Mouse (Mus musculus) heart, embryonic 15.5 days (tissue): ENCODE results near the gene Klhl2. TPM values are rescaled to one million over a fixed set of nuclear protein-coding genes. Genes with fewer than 3 reads are reported as not detected.
A peak's percentile ranks its signal among the peaks of the same experiment; 100 is the strongest.

Source experiments
- ATAC-seq: fragments of 200-750 bp; cut with Nextera tagmentation; replicated peaks from 2 replicates; pipeline ENCODE4 v1.8.0; 2017; ENCODE audit warnings: low read depth, moderate TSS enrichment; ENCODE audit not compliant: insufficient number of reproducible peaks, insufficient read depth, low FRiP score
- H3K27ac ChIP-seq: fragments of 300-500 bp; sonication (generic); 2 replicates; pipeline ENCODE4 v1.5.1; 2015; ENCODE audit warnings: mild to moderate bottlenecking, inconsistent platforms
- H3K27me3 ChIP-seq: fragments of 300-500 bp; sonication (generic); 2 replicates; pipeline ENCODE4 v1.6.1; 2015; ENCODE audit warnings: inconsistent platforms
- H3K36me3 ChIP-seq: fragments of 300-500 bp; sonication (generic); 2 replicates; pipeline ENCODE4 v1.6.1; 2015; ENCODE audit warnings: mild to moderate bottlenecking, inconsistent platforms
- H3K4me1 ChIP-seq: fragments of 300-500 bp; sonication (generic); replicated peaks from 2 replicates; pipeline ENCODE4 v1.6.1; 2015; ENCODE audit warnings: inconsistent platforms
- H3K4me2 ChIP-seq: fragments of 300-500 bp; sonication (generic); 2 replicates; pipeline ENCODE4 v1.6.1; 2015; ENCODE audit warnings: inconsistent platforms, mild to moderate bottlenecking, moderate library complexity
- H3K4me3 ChIP-seq: fragments of 300-500 bp; sonication (generic); 2 replicates; pipeline ENCODE4 v1.5.1; 2015; ENCODE audit warnings: mild to moderate bottlenecking, inconsistent platforms
- H3K9ac ChIP-seq: fragments of 300-500 bp; sonication (generic); 2 replicates; pipeline ENCODE4 v1.6.1; 2015; ENCODE audit warnings: mild to moderate bottlenecking, inconsistent platforms
- H3K9me3 ChIP-seq: fragments of 300-500 bp; sonication (generic); replicated peaks from 2 replicates; pipeline ENCODE4 v1.6.1; 2016; ENCODE audit warnings: inconsistent platforms
- WGBS: fragments of 180-500 bp; shearing (Covaris S2); methylation state at CpG from one replicate; pipeline ENCODE4 v1.1.7; 2015; ENCODE audit warnings: mixed read lengths; 5-methylcytosine and 5-hydroxymethylcytosine counted together
- polyA plus RNA-seq: library from polyadenylated mRNA; unstranded; fragments of >200 nt; fragmentation: Nextera tagmentation; extraction: Ambion mirVana; gene quantifications from 2 replicates; pipeline ENCODE4 v1.2.1, GENCODE M21; 2015

The Klhl2 gene
- 11.3 and 11.5 TPM in 2 replicates for polyA plus RNA-seq

- Histone ChIP-seq H3K36me3 (no peaks in the 10 kb centered on the region), H3K4me2 (peak within 1 kb of the TSS; percentile 94), H3K27ac (peak within 1 kb of the TSS; percentile 70), H3K4me1 (peaks cover 12% of the 10 kb centered on the region; the same call in 1 of the 2 replicates), H3K9ac (peak within 1 kb of the TSS; percentile 82), H3K4me3 (peak within 1 kb of the TSS; percentile 93), H3K9me3 (no peaks in the 10 kb centered on the region), H3K27me3 (no peaks in the 10 kb centered on the region)
- ATAC-seq: peak; percentile 95
- 1% methylated on average over 37 of the region's 68 CpGs for WGBS
These were observed at the start of gene Klhl2 for GRCm38 (mm10) chr8:64849897-64850541. Gene Klhl2 (minus strand): TSS chr8:64850017.

- Histone ChIP-seq H3K4me1 (no peaks in the 10 kb centered on the region), H3K4me2 (no peak overlapping the region), H3K4me3 (no peak overlapping the region), H3K27ac (no peak overlapping the region), H3K36me3 (no peaks in the 10 kb centered on the region), H3K9ac (no peak overlapping the region), H3K9me3 (no peaks in the 10 kb centered on the region), H3K27me3 (no peaks in the 10 kb centered on the region)
- 17% methylated on average over 4 of the region's 4 CpGs for WGBS
- no peak for ATAC-seq
These were observed 48.9 kb upstream of the Klhl2 start for GRCm38 (mm10) chr8:64898710-64899109.

GRCm38 (mm10) chr8:64896731-64897130 lies 46.9 kb upstream of the Klhl2 start:
- no peaks in the 10 kb centered on the region for H3K4me1 ChIP-seq
- no peak overlapping the region for H3K27ac ChIP-seq
- H3K4me2 ChIP-seq: no peak overlapping the region
- no peak overlapping the region for H3K9ac ChIP-seq
- no peaks in the 10 kb centered on the region for H3K27me3 ChIP-seq
- no peak for ATAC-seq
- H3K9me3 ChIP-seq: no peaks in the 10 kb centered on the region
- no peaks in the 10 kb centered on the region for H3K36me3 ChIP-seq
- H3K4me3 ChIP-seq: no peak overlapping the region
- WGBS: 74% methylated on average over 5 of the region's 5 CpGs

- Histone ChIP-seq H3K4me3 (no peak overlapping the region), H3K27ac (no peak overlapping the region), H3K4me2 (peak overlapping the region; percentile 33), H3K27me3 (no peaks in the 10 kb centered on the region), H3K9ac (no peak overlapping the region), H3K9me3 (no peaks in the 10 kb centered on the region), H3K36me3 (no peaks in the 10 kb centered on the region), H3K4me1 (peaks cover 2% of the 10 kb centered on the region; the same call in 1 of the 2 replicates)
- WGBS: 28% methylated on average over 13 of the region's 13 CpGs
- ATAC-seq: no peak
These were observed 30.9 kb upstream of the Klhl2 start for GRCm38 (mm10) chr8:64880619-64881200.

GRCm38 (mm10) chr8:64877630-64878312 lies 28.0 kb upstream of the Klhl2 start:
- Histone ChIP-seq H3K27ac (no peak overlapping the region), H3K9me3 (no peaks in the 10 kb centered on the region), H3K4me1 (peaks cover 2% of the 10 kb centered on the region; the same call in 1 of the 2 replicates), H3K4me2 (no peak overlapping the region), H3K9ac (no peak overlapping the region), H3K27me3 (no peaks in the 10 kb centered on the region), H3K4me3 (no peak overlapping the region), H3K36me3 (no peaks in the 10 kb centered on the region)
- 66% methylated on average over 22 of the region's 22 CpGs for WGBS
- no peak for ATAC-seq

- Histone ChIP-seq H3K27me3 (no peaks in the 10 kb centered on the region), H3K4me1 (peaks cover 13% of the 10 kb centered on the region), H3K9me3 (no peaks in the 10 kb centered on the region), H3K9ac (no peak overlapping the region), H3K27ac (peak overlapping the region; percentile 41), H3K4me2 (peak overlapping the region; percentile 40), H3K4me3 (peak overlapping the region; percentile 9; the same call in 1 of the 2 replicates), H3K36me3 (no peaks in the 10 kb centered on the region)
- peak; percentile 60; the same call in 1 of the 2 replicates for ATAC-seq
- 27% methylated on average over 12 of the region's 12 CpGs for WGBS
These were observed 21.8 kb upstream of the Klhl2 start for GRCm38 (mm10) chr8:64871469-64872165.

GRCm38 (mm10) chr8:64870218-64870617 lies 20.4 kb upstream of the Klhl2 start:
- Histone ChIP-seq H3K27me3 (no peaks in the 10 kb centered on the region), H3K4me2 (no peak overlapping the region), H3K4me3 (no peak overlapping the region), H3K9me3 (no peaks in the 10 kb centered on the region), H3K4me1 (peaks cover 13% of the 10 kb centered on the region), H3K36me3 (no peaks in the 10 kb centered on the region), H3K27ac (no peak overlapping the region), H3K9ac (no peak overlapping the region)
- 29% methylated on average over 2 of the region's 2 CpGs for WGBS
- ATAC-seq: no peak

- H3K4me2 ChIP-seq: peak overlapping the region; percentile 94
- H3K36me3 ChIP-seq: no peaks in the 10 kb centered on the region
- H3K27ac ChIP-seq: peak overlapping the region; percentile 70
- peak; percentile 81 for ATAC-seq
- no peaks in the 10 kb centered on the region for H3K27me3 ChIP-seq
- H3K4me3 ChIP-seq: peak overlapping the region; percentile 93
- WGBS: under 1% methylated on average over 80 of the region's 100 CpGs
- H3K9ac ChIP-seq: peak overlapping the region; percentile 82
- H3K4me1 ChIP-seq: peaks cover 17% of the 10 kb centered on the region; the same call in 1 of the 2 replicates
- H3K9me3 ChIP-seq: no peaks in the 10 kb centered on the region
These were observed 523 bp downstream of the Klhl2 start for GRCm38 (mm10) chr8:64849091-64849896.

- no peak for ATAC-seq
- Histone ChIP-seq H3K9ac (no peak overlapping the region), H3K4me3 (peak overlapping the region; percentile 93), H3K27ac (no peak overlapping the region), H3K4me2 (peak overlapping the region; percentile 94), H3K4me1 (peaks cover 26% of the 10 kb centered on the region), H3K36me3 (no peaks in the 10 kb centered on the region), H3K9me3 (no peaks in the 10 kb centered on the region), H3K27me3 (no peaks in the 10 kb centered on the region)
- WGBS: 24% methylated on average over 8 of the region's 8 CpGs
These were observed 1.5 kb downstream of the Klhl2 start for GRCm38 (mm10) chr8:64848245-64848785.

GRCm38 (mm10) chr8:64847650-64848049 lies 2.2 kb downstream of the Klhl2 start:
- no peaks in the 10 kb centered on the region for H3K9me3 ChIP-seq
- H3K36me3 ChIP-seq: no peaks in the 10 kb centered on the region
- no peak for ATAC-seq
- H3K4me1 ChIP-seq: peaks cover 26% of the 10 kb centered on the region
- H3K4me2 ChIP-seq: no peak overlapping the region
- H3K27me3 ChIP-seq: no peaks in the 10 kb centered on the region
- no peak overlapping the region for H3K9ac ChIP-seq
- H3K4me3 ChIP-seq: no peak overlapping the region
- H3K27ac ChIP-seq: no peak overlapping the region
- 34% methylated on average over 2 of the region's 2 CpGs for WGBS
